Mouse (Mus musculus): ENCODE measurements around the gene Nkx2-5.

GRCm38 (mm10) chr17:26792096-26792495 is 52.7 kb downstream of the Nkx2-5 start:
- TF ChIP-seq CTCF (IDR thresholded peaks at IDR 0.05; ENCODE audit: insufficient read depth, low read depth, low read length): no peak
- no peak for TF ChIP-seq POLR2A (IDR thresholded peaks at IDR 0.05; ENCODE audit: insufficient read depth, low read depth, low read length)
